Mouse (Mus musculus): ENCODE results near the gene Plcb3.

Gene Plcb3

DNA sequence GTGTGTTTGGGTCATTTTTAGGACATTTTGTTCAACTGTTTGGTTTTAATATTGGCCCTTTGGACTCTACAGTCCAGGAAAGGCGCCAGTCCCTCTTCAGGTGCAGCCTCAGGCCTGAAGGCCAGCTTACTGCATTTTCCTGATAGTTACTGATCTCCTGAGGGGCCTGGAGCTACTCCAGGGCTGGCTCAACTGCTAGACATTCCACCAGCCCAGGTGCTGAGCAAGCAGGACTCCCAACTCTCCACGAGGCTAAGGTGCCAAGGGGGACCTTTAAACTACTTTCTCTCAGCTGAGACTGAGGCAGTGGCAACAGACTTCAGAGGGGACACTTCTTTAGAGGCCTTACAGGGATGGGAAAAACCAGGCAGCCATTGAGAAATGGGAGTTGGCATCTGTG is 71.4 kb downstream of the Plcb3 start:
- no peak for DNase-seq (ENCODE audit: low spot score in 2 of 2)

DNA sequence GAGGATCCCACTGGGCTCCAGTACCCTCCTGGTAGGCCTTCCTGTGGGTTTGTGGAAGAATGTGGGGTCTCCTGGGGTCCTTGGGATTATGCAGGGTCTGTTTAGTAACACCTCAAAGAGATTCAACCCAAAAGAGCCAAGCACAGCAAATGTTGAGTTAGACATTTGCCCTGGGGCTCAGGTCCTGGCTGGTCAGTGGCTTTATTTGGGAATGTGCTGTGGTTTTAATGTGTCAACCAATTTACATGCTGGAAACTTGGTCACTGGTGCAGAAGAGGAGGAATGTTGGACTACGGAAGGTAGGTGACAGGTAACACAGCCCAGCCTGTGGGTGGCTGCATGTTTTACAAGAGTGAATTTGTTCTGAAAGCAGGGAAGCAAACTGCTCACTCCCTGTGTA is 73.2 kb downstream of the Plcb3 start:
- DNase-seq (ENCODE audit: low spot score in 2 of 2): no peak

Data from urinary bladder, postnatal 36 days (tissue).